Mouse (Mus musculus) ZHBTc4 (cell line): ENCODE data around the gene Kcnd3.

Experiments
- DNase-seq: peaks from one replicate; pipeline ENCODE4 v3.0.0-alpha.2; 2011; ENCODE audit warnings: low read depth, low spot score

Kcnd3 gene

GRCm38 (mm10) chr3:105718746-105719145 is 266.6 kb downstream of the Kcnd3 start:
- no peak for DNase-seq

DNA sequence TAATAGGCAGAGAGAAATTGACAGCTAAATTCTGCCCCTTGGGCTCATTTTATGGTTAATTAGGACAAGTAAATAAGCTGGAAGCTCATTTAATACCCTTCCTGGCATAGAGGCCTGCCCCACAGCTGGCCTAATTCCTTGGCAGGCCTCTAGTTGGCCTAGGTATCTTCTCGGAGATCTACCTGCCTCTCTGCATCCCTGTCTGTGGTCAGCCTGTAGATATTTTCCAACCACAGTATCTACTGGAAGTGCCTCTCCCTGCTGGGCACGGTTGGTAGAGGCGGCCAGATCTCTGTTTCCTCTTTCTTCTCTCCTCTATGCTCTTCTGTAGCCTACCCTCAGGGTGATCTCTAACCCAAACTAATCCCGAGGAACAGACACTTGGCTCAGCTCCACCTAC is 267.8 kb downstream of the Kcnd3 start:
- DNase-seq = no peak

GRCm38 (mm10) chr3:105720514-105720913 is 268.4 kb downstream of the Kcnd3 start:
- no peak for DNase-seq

DNA sequence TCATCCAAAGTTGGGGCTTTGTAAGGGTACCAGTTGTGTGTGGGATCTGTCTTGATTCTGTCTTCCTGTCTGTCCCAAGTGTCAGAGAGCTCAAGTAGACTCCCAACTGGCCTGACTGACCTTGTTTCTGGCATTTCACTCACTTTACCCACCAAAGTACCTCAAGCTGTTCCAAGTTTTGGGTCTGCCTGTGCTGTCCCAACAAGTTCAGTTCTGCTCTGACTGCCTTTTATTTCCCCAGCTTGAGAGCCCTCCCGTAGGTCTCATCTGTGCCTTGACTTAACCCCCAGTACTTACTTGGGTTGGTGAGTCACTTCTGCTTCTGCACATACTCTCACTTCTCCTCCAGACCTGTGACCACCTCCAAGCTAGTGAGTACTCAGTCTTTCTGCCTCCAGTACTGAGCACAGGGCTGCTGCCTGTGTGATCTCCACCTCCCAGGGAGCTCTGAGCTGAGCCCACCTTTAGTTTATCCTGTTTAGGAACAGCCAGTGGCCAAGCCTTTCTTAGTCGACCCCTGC is 269.6 kb downstream of the Kcnd3 start:
- no peak for DNase-seq

- no peak for DNase-seq
Measured at GRCm38 (mm10) chr3:105722510-105722909, 270.4 kb downstream of the Kcnd3 start.
